Mouse (Mus musculus) spleen, postnatal 4 days (tissue): ENCODE measurements around the gene Rab11fip3.
"Not testable (repeated sequence)": the region's sequence is repeated elsewhere in the genome, so short reads cannot be mapped to it uniquely, and the experiment has no call there.

ENCODE experiments used
- DNase-seq, 2 experiments: peaks; one replicate each; pipeline ENCODE4 v3.0.0; 2022; ENCODE audit warnings: low spot score in 2 of 2

Rab11fip3 gene

DNA sequence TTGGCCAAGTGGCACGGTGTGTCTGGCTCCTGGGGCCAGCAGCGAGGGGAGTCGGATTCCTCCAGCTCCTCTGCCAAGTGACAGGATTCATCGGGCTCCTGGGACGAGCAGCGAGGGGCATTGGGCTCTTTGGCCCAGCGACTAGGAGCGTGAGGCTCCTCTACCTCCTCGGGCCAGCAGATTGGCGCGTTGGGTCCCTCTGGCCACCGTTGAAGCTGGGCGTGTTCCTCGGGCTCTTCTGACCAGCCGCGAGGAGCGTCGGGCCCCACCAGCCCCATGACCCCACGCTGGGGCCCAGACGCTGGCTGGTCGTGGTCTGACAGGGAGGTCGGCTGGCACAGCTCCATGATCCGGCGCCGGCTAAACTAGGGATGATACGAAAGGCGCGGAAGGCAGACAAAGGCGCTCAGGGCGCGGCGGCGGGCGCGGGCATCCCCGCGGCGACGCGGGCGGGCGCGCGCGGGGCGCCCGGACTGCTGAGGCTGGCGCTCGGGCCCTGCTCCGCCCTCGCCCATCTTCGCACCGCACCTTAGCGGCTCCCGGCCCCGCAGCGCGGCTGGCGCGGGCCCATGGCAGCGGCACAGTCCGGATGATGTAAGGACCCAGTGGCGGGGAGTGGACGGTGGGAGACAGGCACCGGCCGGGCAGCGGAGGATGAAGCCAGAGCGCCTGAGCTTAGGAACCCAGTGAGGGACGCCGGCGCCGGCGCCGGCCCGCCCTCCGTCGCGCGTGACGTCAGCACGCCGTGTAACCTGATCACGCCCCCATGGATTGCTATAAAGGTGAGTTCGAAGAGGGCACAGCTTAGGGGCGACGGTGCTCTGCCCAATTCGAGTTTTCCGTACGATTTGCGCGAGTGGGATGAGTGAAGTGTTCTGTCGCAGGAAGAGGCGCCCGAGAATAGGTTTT, at the start of gene Rab11fip3:
Rab11fip3 (minus strand) TSS at position 725 of the 909 bp plus-strand sequence.
- peak; percentile 61 to 83 for DNase-seq

DNA sequence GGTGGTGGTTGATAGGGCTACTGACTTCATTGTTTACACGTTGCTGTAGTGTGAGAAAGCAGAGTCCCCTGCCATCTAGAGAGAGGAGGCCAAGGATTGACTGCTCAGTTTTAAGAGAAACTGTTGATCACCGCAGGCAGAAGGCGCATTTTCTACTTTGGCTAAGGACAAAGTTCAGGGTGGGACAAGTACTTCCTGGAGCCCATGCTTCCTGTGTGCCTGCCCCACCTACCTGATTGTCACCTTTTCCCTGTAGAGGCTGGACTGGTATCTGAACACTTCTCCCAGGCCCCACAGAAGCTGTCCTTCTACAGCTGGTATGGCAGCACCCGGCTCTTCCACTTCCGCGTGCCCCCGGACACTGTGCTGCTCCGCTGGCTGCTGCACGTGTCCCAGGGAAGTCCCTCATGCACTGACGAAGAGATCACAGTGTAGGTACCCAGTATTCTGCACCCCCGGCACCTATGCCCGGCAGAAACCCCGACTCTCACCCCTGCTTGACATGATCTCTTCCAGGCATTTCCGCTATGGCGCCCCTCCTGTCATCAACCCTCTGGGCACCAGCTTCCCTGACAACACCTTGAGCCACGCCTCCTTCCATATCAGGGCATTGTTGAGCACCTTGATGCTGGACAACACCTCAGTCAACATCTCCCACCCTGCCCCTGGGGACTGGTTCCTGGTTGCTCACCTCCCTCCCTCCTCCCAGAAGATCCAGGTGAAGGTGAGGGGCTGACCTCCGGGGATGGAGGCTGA, 47.3 kb upstream of the Rab11fip3 start:
- DNase-seq, result no peak

DNA sequence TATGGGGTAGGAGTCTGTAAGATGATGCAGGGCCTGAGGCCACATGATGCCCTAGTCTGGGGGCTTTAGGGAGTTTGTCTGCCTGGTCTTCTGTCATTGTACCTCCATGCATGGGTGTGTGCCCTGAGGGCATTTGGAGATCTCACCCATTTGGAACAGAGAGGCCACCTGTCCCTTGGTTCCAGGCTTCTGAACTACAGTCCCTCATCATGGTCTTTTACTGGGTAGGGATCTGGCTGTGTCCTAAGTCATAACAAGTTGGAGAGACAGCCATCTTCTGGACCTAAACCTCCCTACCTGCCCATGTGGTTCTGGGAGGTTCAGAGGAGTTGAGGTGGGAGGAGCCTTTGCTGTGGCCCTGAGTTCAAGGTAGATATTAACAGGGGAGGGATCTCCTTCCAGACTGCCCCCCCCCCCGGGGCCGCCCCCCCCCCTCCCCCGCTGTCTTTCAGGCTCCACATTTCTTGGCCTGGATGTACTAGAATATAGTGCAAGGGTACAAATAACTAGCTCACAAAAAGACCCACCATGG, 46.7 kb upstream of the Rab11fip3 start:
- DNase-seq, result no peak

DNA sequence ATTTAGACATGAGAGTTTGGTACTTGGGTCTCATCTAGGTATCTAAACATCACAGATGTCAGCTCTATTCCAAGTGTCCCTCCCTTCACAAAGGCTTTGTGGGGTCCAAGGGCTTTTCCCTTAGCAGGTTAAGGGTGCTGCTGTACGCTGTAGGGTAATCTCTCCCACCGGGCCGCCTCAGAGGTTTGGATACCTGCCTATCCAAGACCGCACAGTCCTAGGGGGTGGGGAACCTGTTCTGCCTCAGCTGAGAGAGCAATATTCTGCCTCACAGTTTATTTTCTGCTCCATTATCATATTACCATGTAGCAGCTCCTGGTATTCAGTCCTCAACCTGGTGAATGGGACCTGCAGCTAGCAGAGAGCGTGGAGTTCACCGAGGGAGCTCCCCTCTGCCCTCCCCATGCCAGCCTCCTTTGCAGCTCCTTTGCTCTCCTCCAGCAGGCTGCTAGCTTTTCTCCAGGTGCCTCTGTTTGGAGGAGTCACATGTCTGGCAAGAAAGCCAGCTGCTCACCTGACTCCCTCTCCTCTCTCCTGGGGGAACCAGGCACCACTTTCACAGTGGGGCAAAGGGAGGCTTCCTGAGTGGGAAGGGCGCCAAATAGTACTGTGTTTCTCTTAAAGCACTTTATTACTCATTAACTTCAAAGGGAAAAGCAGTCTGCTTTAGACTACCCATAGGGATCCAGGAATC, 46.0 kb upstream of the Rab11fip3 start:
- DNase-seq, result peak in 1 of 2 experiments; percentile 48

DNA sequence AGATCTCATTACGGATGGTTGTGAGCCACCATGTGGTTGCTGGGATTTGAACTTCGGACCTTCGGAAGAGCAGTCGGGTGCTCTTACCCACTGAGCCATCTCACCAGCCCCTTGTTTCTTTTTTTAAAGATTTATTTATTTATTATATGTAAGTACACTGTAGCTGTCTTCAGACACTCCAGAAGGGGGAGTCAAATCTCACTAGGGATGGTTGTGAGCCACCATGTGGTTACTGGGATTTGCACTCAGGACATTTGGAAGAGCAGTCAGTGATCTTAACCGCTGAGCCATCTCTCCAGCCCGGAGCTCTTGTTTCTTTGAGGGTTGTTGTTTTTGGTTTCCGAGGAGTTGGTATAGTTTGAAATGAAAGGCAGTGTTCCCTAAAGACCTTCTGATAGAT, 45.1 kb upstream of the Rab11fip3 start:
- not testable (repeated sequence) for DNase-seq

DNA sequence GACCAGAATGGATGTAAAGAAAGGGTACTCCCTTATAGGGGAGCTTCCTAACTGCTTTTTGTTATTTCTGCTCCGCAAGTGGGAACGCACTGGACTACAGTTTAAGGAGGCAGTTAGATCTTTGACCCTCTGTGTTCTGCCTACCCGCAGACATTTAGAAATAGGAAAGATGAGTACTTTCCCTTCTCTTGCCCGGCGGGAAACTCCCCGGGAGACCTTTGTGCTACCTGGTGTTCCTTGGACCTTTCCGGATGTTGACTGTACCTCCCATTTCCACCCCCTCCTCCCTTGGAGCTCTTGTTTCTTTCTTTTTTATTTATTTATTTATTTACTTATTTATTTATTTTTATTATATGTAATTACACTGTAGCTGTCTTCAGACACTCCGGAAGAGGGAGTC, 44.7 kb upstream of the Rab11fip3 start:
- DNase-seq, result no peak

DNA sequence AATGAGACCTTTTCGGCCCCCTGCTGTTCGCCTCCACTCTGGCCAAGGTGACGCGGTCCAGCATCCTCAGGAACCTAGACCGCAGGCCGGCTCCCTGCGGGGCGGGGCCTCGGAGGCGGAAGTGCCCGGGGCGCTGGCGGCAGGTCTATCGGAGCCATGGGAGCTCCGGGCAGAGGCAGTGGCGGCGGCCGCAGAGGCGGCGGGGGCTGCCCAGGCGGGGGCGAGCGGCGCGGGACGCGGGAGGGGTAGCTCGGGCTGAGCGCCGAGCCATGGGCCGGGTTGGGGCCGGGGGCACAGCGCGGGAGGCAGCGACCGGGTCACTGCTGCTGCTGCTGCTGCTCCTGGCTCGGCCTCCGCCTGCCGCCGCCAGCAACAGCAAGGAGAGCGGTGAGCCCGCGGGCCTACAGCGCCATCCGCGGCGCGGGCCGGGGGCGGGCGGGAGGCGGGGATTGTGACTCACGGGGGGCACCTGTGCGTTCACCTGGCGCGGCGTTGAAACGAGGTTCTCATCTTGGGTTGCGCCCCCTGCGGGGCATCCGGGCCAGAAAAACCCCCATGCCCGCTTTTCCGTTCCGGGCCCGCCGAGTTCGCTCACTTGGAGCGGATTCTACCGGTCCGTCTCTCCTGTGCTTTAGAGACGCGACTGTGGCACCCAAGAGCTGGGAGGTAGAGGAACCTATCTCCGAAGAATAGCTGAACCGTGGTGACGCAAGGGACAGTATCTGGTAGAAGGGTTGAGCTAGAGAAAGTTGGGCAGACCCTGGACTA, 44.0 kb upstream of the Rab11fip3 start, which contains the start of gene Tmem8:
Tmem8 (plus strand) TSS at position 119 of the 768 bp plus-strand sequence.
- DNase-seq, result peak; percentile 81 to 91

DNA sequence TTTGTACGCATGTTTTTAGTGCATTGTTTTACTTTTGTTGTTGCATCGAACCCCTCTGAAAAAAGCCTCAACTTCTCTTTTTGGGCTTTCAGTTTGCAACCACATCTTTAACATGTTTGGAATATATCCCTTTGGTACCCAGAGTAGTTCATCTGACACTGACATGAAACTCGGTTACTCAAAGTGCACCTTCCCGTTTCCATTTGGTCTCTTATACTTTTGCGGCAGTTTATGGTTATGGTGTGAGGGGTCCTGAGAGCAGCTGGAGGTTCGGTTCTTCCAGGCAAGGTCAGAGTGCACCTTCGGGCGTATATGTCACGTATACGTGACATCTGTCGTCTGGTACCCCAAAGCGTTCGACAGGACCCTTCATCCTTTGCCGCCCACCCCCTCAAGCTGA, 43.4 kb upstream of the Rab11fip3 start:
- DNase-seq, result no peak

DNA sequence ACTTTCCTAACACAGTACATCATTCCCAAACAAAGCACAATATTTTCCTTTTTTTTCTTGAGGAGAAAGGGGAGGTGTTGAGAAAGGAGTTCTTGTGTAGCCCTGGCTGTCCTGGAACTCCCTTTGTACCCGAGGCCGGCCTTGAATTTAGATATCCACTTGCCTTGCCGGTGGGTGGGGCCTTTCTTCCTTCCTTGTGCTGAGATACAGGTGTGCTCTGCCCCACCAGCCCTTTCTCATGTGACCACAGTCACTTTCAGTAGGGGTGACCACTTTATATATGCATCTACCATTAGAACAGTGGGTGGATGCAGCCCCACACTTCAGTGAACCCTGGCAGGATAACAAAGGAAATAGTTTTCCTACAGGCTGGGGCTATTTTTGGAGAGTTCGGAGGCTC, 42.4 kb upstream of the Rab11fip3 start:
- no peak for DNase-seq

DNA sequence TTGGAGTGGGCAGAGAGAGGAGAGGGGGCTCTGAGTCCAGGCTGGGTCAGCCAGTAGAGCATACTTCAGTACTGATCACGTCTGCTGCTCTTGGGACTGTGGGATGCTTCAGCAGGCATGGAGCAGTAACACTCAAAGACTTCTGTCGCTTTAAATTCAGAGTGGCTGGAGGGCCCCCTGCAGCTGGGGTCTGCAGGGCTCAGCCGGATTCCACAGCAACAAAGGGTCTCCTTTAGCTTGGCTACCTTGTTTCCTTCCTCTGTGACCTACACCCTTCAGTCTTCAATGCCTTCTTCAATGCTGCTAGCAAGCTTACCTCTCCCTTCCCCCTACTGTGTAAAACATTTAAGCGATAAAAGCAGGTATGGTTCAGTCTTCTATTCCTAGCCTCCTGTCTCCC, 41.7 kb upstream of the Rab11fip3 start:
- no peak for DNase-seq

DNA sequence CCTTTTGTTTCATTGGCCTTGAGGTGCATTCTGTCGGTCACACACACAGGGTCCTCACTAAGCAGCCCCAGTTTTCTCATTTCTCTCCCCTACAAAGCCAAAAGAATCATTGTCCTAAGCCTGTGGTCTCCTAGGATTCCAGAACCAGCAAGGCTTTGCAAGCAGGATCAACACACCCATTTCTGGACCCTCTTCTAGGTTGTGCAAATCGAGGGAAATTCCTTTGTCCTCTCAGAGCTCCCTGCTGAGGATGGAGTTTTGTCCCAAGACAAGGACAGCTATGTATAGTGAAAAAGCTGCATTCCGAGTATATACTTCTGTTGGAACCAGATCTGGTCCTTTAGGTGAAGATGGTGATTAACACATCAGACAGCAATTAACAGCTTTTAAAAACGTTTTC, 40.8 kb upstream of the Rab11fip3 start:
- no peak for DNase-seq

DNA sequence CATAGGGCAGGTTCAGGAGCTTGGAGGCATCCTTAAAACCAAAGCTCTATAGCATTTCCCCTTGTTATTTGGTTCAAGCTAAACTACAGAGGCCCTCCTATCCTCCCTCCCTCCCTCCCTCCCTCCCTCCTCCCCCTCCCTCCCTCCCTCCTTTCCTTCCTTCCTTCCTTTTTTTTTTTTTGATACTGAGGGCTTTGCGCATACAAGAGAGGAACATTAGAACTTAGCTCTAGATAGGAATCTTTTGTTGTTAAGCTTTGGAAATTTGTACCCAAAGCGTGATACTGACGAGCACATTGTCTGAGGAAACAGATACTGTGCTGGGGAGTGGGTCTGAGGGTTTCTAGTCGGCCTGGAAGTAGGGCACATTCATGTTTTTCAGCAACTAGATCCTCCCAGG, 36.3 kb upstream of the Rab11fip3 start:
- DNase-seq, result no peak

DNA sequence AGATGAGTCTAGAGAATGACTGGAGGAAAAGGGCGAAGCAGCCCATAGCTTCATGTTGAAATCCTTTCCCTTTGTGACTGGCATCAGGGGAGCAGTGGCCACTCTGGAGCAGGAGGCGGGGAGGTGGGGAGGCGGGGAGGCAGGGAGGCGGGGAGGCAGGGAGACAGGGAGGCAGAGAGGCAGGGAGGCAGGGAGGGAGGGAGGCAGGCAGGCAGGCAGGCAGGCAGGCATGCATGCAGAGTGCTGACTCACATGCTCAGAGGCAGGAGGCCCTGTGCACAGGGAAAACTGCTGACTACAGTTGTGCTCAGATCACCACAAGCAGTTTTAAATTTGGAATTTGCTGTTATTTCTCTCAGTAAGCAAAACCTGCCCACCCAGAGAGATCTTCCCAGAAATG, 32.1 kb upstream of the Rab11fip3 start:
- peak in 1 of 2 experiments; percentile 58 for DNase-seq

DNA sequence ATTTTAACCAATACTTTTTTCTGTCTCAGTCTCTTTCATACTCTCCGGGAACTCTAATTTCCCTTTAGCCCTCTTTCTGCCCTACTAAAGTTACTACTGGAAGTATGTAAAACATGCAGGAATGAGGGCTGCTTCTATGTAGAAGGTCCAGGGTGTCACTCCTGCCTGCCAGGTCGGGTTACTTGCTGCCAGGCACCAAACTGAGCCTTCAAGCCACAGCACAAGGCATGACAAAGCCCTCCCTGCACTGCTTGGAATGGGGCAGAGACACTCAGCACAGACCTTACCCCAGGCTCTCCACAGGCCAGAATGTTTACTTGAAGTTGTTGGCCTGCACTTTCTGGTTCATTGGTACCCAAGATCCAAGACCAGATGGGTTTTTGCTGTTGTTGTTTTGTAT, 30.8 kb upstream of the Rab11fip3 start:
- peak in 1 of 2 experiments; percentile 64 for DNase-seq

DNA sequence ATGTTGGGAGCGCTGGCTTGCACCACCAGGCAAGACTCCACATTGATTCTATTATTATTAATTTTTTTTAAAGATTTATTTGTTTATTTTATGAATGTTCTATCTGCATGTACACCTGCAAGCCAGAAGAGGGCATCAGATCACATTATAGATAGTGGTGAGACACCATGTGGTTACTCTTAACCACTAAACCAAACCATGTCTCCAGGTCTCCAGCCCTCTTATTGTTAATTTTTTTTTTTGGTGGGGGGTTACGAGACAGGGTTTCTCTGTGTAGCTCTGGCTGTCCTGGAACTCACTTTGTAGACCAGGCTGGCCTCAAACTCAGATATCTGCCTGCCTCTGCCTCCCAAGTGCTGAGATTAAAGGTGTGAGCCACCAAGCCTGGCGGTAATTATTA, 30.0 kb upstream of the Rab11fip3 start:
- peak in 1 of 2 experiments; percentile 57 for DNase-seq

DNA sequence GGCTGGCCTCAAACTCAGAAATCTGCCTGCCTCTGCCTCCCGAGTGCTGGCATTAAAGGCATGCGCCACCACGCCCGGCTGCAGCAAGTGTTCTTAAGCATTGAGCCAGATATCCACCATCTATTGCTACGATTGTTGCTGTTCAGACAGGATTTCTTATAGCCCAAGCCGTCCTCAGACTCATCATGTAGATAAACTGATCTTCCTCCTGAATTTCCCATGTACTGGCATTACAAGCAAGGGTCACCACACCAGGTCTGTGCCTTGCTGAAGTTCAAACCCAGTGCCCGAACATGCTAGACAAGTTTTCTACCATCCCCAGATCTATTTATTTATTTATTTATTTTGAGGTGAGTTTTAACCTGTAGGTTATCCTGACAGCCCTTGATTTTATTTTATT, 29.1 kb upstream of the Rab11fip3 start:
- no peak for DNase-seq

DNA sequence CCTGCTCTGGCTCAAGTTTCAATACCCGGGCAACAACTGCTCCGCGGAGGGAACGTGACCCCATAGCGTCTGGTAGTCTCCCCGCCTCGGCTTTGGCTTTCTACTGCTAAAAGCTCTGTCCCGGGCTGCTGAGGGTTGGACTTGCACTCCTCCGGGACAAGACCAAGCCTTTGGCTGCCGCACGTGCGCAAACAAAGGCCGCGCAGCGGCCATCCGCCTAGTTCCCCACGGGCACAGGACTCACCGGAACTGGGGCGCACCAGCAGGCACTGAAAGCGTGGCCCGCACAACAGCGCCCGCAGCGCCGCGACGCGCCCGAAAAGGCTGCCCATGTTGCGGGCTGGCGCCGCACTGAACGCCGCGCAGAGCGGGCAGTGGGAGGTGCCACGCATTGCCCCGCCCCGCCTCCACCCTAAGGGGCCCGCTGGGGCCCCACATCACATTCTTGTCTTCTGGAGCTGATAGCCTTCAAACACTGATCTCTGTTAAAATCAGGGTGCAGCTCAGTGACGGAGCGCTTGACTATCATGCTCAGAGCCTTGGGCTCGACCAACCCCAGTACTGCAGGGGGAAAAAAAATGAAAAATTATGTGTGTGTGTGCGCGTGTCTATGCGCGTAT, 25.9 kb upstream of the Rab11fip3 start, which contains the start of gene Nme4:
Nme4 (minus strand) TSS at position 482 of the 620 bp plus-strand sequence.
- DNase-seq, result peak; percentile 74 to 84

DNA sequence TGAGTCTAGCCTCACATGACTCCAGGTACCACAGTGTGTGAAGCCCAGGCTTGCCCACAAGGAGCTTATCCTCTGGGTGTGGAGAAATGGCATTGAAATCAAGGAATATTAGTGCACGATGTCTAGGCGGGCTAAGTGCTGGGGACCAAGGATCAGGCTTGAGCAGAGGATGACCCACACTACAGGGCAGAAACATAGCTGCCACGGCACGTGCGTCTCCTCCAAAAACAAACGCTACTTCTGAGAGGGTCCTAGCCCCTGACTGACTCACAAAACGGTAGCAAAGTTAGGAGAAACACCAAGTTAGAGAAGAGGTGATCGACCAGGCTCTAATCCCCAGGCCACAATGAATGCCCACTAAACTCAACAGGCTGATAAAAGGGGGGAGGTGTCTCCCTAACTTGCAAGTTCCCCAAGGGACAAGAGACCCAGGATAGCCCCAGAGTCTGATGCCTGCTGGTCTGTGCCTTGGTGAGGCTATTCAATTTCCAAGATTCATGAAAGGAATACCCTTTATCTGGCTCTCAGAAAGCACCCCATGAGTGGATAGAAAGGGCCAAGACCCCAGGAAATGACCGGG, 25.3 kb upstream of the Rab11fip3 start:
- no peak for DNase-seq

DNA sequence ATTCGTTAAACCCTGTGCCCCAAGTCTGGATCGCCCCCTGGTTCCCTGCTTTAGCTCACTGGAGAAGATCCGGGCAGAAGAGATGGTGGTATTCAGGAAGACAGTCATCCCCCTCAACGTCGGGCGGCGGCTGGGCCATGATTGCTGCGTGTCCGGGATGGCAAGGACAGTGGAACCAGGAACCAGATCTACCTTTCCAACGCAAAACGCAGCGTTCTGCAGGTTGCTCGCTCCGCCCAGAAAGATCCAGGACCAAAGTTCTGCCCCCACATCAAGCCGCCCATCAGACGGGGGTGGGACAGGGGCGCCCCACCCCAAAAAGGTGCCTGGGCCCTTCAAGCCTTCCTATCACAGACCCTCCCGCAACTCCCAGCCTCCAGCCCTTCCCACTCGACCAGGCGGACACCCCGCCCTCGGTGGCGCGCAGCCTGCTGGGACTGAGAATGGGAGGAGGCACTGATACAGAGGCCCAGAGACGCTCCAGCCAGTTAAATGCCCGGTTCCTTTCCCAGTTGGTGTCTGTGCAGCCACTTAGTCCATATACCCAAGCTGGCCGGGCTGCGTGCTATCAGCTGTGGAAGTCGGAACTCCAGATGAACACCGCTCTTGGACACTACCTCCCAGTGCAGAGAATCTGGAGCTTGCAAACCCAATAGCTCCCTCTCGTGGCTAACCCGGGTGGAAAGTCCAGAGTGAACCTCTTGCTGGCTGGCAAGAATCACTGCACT, 20.7 kb upstream of the Rab11fip3 start, which contains the start of gene Decr2:
Decr2 (minus strand) TSS at position 433 of the 728 bp plus-strand sequence.
- peak; percentile 82 to 92 for DNase-seq
